Comparison of ENCODE assay signal across 17 mouse cellular contexts in genomic region chr11:49246523-49246922, GRCm38 (mm10). TPM values are rescaled to one million over a fixed set of nuclear protein-coding genes. Genes with fewer than 3 reads are reported as not detected.
A peak's percentile ranks its signal among the peaks of the same experiment; 100 is the strongest.
DNase-seq lines count a peak whose midpoint lies in the region; ATAC-seq lines count a peak whose summit lies in the region.
"Had no signal": no experiment of that assay in that cellular context is flagged by ENCODE, and none has a peak within 500 bp of the region (broad histone marks: within the 10 kb centered on the region; RNA-seq: fewer than 3 reads in every experiment).

No protein-coding gene starts in this region.

- 0 out of 2 replicates have a peak, but pooled peaks cover 4% of the 10 kb centered on the region for H3K36me3 ChIP-seq in hindbrain, embryonic 13.5 days
- no peaks in the 10 kb centered on the region for H3K36me3 ChIP-seq in hindbrain, embryonic 10.5 days
- H3K36me3 ChIP-seq in megakaryocyte, embryonic 14.5 days (replicated peaks; ENCODE audit: low read length): no peaks in the 10 kb centered on the region
- H3K36me3 ChIP-seq in intestine, embryonic 14.5 days (ENCODE audit: control insufficient read depth, insufficient read depth, low read length): no peaks in the 10 kb centered on the region
- H3K36me3 ChIP-seq in macrophage (ENCODE audit: inconsistent target): no peaks in the 10 kb centered on the region
- H3K36me3 ChIP-seq: limb, embryonic 12.5 days; neural tube, embryonic 15.5 days had no signal

- no peaks in the 10 kb centered on the region for H3K27me3 ChIP-seq in hindbrain, embryonic 13.5 days
- H3K27me3 ChIP-seq in hindbrain, embryonic 10.5 days (ENCODE audit: insufficient read depth, poor library complexity, severe bottlenecking): no peaks in the 10 kb centered on the region
- H3K27me3 ChIP-seq in megakaryocyte, embryonic 14.5 days (replicated peaks): no peaks in the 10 kb centered on the region
- H3K27me3 ChIP-seq in intestine, embryonic 14.5 days (replicated peaks; ENCODE audit: control insufficient read depth, insufficient read depth, low read length): no peaks in the 10 kb centered on the region
- H3K27me3 ChIP-seq: limb, embryonic 12.5 days; neural tube, embryonic 15.5 days; Patski had no signal

- H3K27ac ChIP-seq in hindbrain, embryonic 13.5 days: no peak overlapping the region
- H3K27ac ChIP-seq in hindbrain, embryonic 10.5 days: no peak overlapping the region
- H3K27ac ChIP-seq in intestine, embryonic 14.5 days (ENCODE audit: low read depth): no peak overlapping the region
- peak overlapping the region; percentile 90 for H3K27ac ChIP-seq in macrophage
- H3K27ac ChIP-seq: hindbrain, postnatal 0 days; neural tube, embryonic 15.5 days had no signal

- 91% methylated on average over 4 of the region's 4 CpGs for WGBS in hindbrain, embryonic 13.5 days
- 89% methylated on average over 4 of the region's 4 CpGs for WGBS in hindbrain, embryonic 10.5 days
- WGBS in intestine, embryonic 14.5 days: 74% methylated on average over 4 of the region's 4 CpGs
- WGBS in macrophage (ENCODE audit: missing documents): 62% methylated on average over 4 of the region's 4 CpGs

- no peak for ATAC-seq in hindbrain, embryonic 13.5 days (ENCODE audit: low FRiP score)
- no peak for ATAC-seq in megakaryocyte, adult 5-6 weeks (ENCODE audit: poor library complexity, severe bottlenecking)
- no peak for ATAC-seq in intestine, embryonic 14.5 days (replicated peaks; ENCODE audit: low FRiP score, low TSS enrichment, low read depth)
- ATAC-seq in activated CD4-positive, CD25-positive, alpha-beta regulatory T cell, adult 4 months: no peak
- ATAC-seq: hindbrain, postnatal 0 days; Patski had no signal

- peaks cover 68% of the 10 kb centered on the region for H3K4me1 ChIP-seq in hindbrain, embryonic 13.5 days (replicated peaks)
- peaks cover 66% of the 10 kb centered on the region for H3K4me1 ChIP-seq in hindbrain, embryonic 10.5 days (replicated peaks)
- peaks cover 86% of the 10 kb centered on the region for H3K4me1 ChIP-seq in megakaryocyte, embryonic 14.5 days
- peaks cover 60% of the 10 kb centered on the region for H3K4me1 ChIP-seq in intestine, embryonic 14.5 days (replicated peaks; ENCODE audit: control insufficient read depth, insufficient read depth, low read length)

- H3K4me2 ChIP-seq in hindbrain, embryonic 13.5 days: no peak overlapping the region
- peak overlapping the region; percentile 73 for H3K4me2 ChIP-seq in intestine, embryonic 14.5 days (ENCODE audit: low read length)
- H3K4me2 ChIP-seq: neural tube, embryonic 15.5 days had no signal

- 0 out of 2 replicates have a peak overlapping the region, but pooled peaks have one; percentile 49 for H3K9ac ChIP-seq in hindbrain, embryonic 13.5 days
- H3K9ac ChIP-seq in intestine, embryonic 14.5 days (ENCODE audit: low read length): no peak overlapping the region
- H3K9ac ChIP-seq: neural tube, embryonic 15.5 days had no signal

- no peak for DNase-seq in hindbrain, embryonic 10.5 days (ENCODE audit: low spot score)
- DNase-seq in intestine, embryonic 14.5 days (ENCODE audit: low spot score): no peak
- no peak for DNase-seq in urinary bladder, postnatal 14 days (ENCODE audit: low spot score)
- DNase-seq: adrenal gland, postnatal 10 days; cerebellum, adult 11 months; right cerebral cortex, adult 18-20 months had no signal

- peaks cover 43% of the 10 kb centered on the region for H3K79me2 ChIP-seq in macrophage (ENCODE audit: inconsistent target)

- H3K9me3 ChIP-seq in hindbrain, embryonic 13.5 days: no peaks in the 10 kb centered on the region
- H3K9me3 ChIP-seq in hindbrain, embryonic 10.5 days: no peaks in the 10 kb centered on the region
- no peaks in the 10 kb centered on the region for H3K9me3 ChIP-seq in megakaryocyte, embryonic 14.5 days
- H3K9me3 ChIP-seq in intestine, embryonic 14.5 days (ENCODE audit: control insufficient read depth, low read length): no peaks in the 10 kb centered on the region
- H3K9me3 ChIP-seq: limb, embryonic 12.5 days; neural tube, embryonic 15.5 days had no signal

- H3K4me3 ChIP-seq in hindbrain, embryonic 13.5 days: no peak overlapping the region
- no peak overlapping the region for H3K4me3 ChIP-seq in hindbrain, embryonic 10.5 days
- H3K4me3 ChIP-seq in megakaryocyte, embryonic 14.5 days (replicated peaks): peak overlapping the region; percentile 7
- no peak overlapping the region for H3K4me3 ChIP-seq in intestine, embryonic 14.5 days (ENCODE audit: low read depth, low read length)
- H3K4me3 ChIP-seq in macrophage (ENCODE audit: inconsistent target): peak overlapping the region; percentile 44; the same call in 1 of the 2 replicates
- H3K4me3 ChIP-seq: limb, embryonic 12.5 days; neural tube, embryonic 15.5 days had no signal

RNA-seq across cellular contexts. Expression of gene Mgat1, which starts 2.5 kb away (rescaled TPM):
- polyA plus RNA-seq in hindbrain, embryonic 13.5 days (2015; fragmentation: Nextera tagmentation; extraction: Ambion mirVana): 31.0 and 34.0 TPM in 2 replicates
- 39.9 and 43.2 TPM in 2 replicates for polyA plus RNA-seq in hindbrain, embryonic 10.5 days (2016; fragmentation: Nextera tagmentation; extraction: Ambion mirVana)
- polyA plus RNA-seq in megakaryocyte, embryonic 14.5 days (2012; ENCODE audit: insufficient read depth, low replicate concordance): 64.1 and 65.8 TPM in 2 replicates
- total RNA-seq in megakaryocyte, adult 5-6 weeks (2015): 33.6 and 36.0 TPM in 2 replicates
- total RNA-seq in megakaryocyte, adult 5-6 weeks (2017): 42.6 and 42.9 TPM in 2 replicates
- polyA plus RNA-seq in intestine, embryonic 14.5 days (2014; fragmentation: Nextera tagmentation; extraction: Ambion mirVana): 52.9 and 55.4 TPM in 2 replicates
- 100 to 1,000 TPM in 15 of 26 experiments, 10 to 100 TPM in 11; 45.4 to 224 (median 114) TPM for total RNA-seq in macrophage (2018; cell fraction: chromatin; rRNA removed)
- total RNA-seq in macrophage (2018; cell fraction: cytosol; rRNA removed): 100 to 1,000 TPM in 15 of 26 experiments, 10 to 100 TPM in 11; 59.2 to 141 (median 104) TPM
- total RNA-seq in macrophage (2018; cell fraction: nucleus; rRNA removed): 100 to 1,000 TPM in 25 of 26 experiments, 10 to 100 TPM in 1; 92.8 to 256 (median 179) TPM
- 43.2 to 95.3 TPM (median 69.7 TPM) in 3 replicates for polyA plus RNA-seq in macrophage (2018)
- polyA plus RNA-seq in activated CD4-positive, CD25-positive, alpha-beta regulatory T cell, adult 4 months (2017; shearing (Covaris generic)): 10 to 100 TPM; 55.3 to 85.9 TPM

RNA-seq across cellular contexts. Expression of gene Olfr1393, which starts 31.6 kb away (rescaled TPM):
- 0.22 TPM in 1 of 2 replicates, not detected in the other for polyA plus RNA-seq in hindbrain, embryonic 13.5 days (2015; fragmentation: Nextera tagmentation; extraction: Ambion mirVana)
- not detected in 2 replicates for polyA plus RNA-seq in hindbrain, embryonic 10.5 days (2016; fragmentation: Nextera tagmentation; extraction: Ambion mirVana)
- polyA plus RNA-seq in megakaryocyte, embryonic 14.5 days (2012; ENCODE audit: insufficient read depth, low replicate concordance): not detected in 2 replicates
- not detected in 2 replicates for total RNA-seq in megakaryocyte, adult 5-6 weeks (2015)
- total RNA-seq in megakaryocyte, adult 5-6 weeks (2017): not detected in 2 replicates
- 0.12 TPM in 1 of 2 replicates, not detected in the other for polyA plus RNA-seq in intestine, embryonic 14.5 days (2014; fragmentation: Nextera tagmentation; extraction: Ambion mirVana)
- total RNA-seq in macrophage (2018; cell fraction: chromatin; rRNA removed): 1 to 10 TPM in 10 of 26 experiments, under 1 TPM in 11, not detected in 5; 0.29 to 1.9 (median 0.99) TPM
- under 1 TPM in 11 of 26 experiments, not detected in 15; 0.04 to 0.20 (median 0.11) TPM for total RNA-seq in macrophage (2018; cell fraction: cytosol; rRNA removed)
- total RNA-seq in macrophage (2018; cell fraction: nucleus; rRNA removed): 1 to 10 TPM in 9 of 26 experiments, under 1 TPM in 16, not detected in 1; 0.17 to 2.3 (median 0.68) TPM
- polyA plus RNA-seq in macrophage (2018): not detected in 3 replicates
- not detected for polyA plus RNA-seq in activated CD4-positive, CD25-positive, alpha-beta regulatory T cell, adult 4 months (2017; shearing (Covaris generic))
- total RNA-seq: adrenal gland, postnatal 10 days; hindbrain, postnatal 0 days; layer of hippocampus, adult 8-10 months; megakaryocyte-erythroid progenitor cell, adult 5-6 weeks had no signal
- polyA plus RNA-seq: limb, embryonic 12.5 days; neural tube, embryonic 15.5 days had no signal

RNA-seq across cellular contexts. Expression of gene Olfr1392, which starts 38.6 kb away (rescaled TPM):
- not detected in 2 replicates for polyA plus RNA-seq in hindbrain, embryonic 13.5 days (2015; fragmentation: Nextera tagmentation; extraction: Ambion mirVana)
- 0.10 TPM in 1 of 2 replicates, not detected in the other for polyA plus RNA-seq in hindbrain, embryonic 10.5 days (2016; fragmentation: Nextera tagmentation; extraction: Ambion mirVana)
- polyA plus RNA-seq in megakaryocyte, embryonic 14.5 days (2012; ENCODE audit: insufficient read depth, low replicate concordance): not detected in 2 replicates
- total RNA-seq in megakaryocyte, adult 5-6 weeks (2015): 0.84 TPM in 1 of 2 replicates, not detected in the other
- total RNA-seq in megakaryocyte, adult 5-6 weeks (2017): not detected in 2 replicates
- not detected in 2 replicates for polyA plus RNA-seq in intestine, embryonic 14.5 days (2014; fragmentation: Nextera tagmentation; extraction: Ambion mirVana)
- under 1 TPM in 14 of 26 experiments, not detected in 12; 0.20 to 0.59 (median 0.38) TPM for total RNA-seq in macrophage (2018; cell fraction: chromatin; rRNA removed)
- under 1 TPM in 1 of 26 experiments, not detected in 25; 0.06 TPM for total RNA-seq in macrophage (2018; cell fraction: cytosol; rRNA removed)
- total RNA-seq in macrophage (2018; cell fraction: nucleus; rRNA removed): 1 to 10 TPM in 1 of 26 experiments, under 1 TPM in 13, not detected in 12; 0.12 to 1.3 (median 0.29) TPM
- polyA plus RNA-seq in macrophage (2018): 0.16 TPM in 1 of 3 replicates, not detected in the others
- polyA plus RNA-seq in activated CD4-positive, CD25-positive, alpha-beta regulatory T cell, adult 4 months (2017; shearing (Covaris generic)): not detected
- total RNA-seq: adrenal gland, postnatal 10 days; hindbrain, postnatal 0 days; layer of hippocampus, adult 8-10 months; megakaryocyte-erythroid progenitor cell, adult 5-6 weeks had no signal
- polyA plus RNA-seq: hindbrain, postnatal 0 days; neural tube, embryonic 15.5 days had no signal

RNA-seq across cellular contexts. Expression of gene Zfp62, which starts 43.4 kb away (rescaled TPM):
- 53.4 and 54.6 TPM in 2 replicates for polyA plus RNA-seq in hindbrain, embryonic 13.5 days (2015; fragmentation: Nextera tagmentation; extraction: Ambion mirVana)
- 28.7 and 43.2 TPM in 2 replicates for polyA plus RNA-seq in hindbrain, embryonic 10.5 days (2016; fragmentation: Nextera tagmentation; extraction: Ambion mirVana)
- polyA plus RNA-seq in megakaryocyte, embryonic 14.5 days (2012; ENCODE audit: insufficient read depth, low replicate concordance): 1.5 TPM in 1 of 2 replicates, not detected in the other
- 46.3 and 59.7 TPM in 2 replicates for total RNA-seq in megakaryocyte, adult 5-6 weeks (2015)
- 59.0 and 80.3 TPM in 2 replicates for total RNA-seq in megakaryocyte, adult 5-6 weeks (2017)
- polyA plus RNA-seq in intestine, embryonic 14.5 days (2014; fragmentation: Nextera tagmentation; extraction: Ambion mirVana): 34.5 and 39.6 TPM in 2 replicates
- 100 to 1,000 TPM; 129 to 309 (median 199) TPM for total RNA-seq in macrophage (2018; cell fraction: chromatin; rRNA removed)
- 10 to 100 TPM; 24.0 to 35.5 (median 29.5) TPM for total RNA-seq in macrophage (2018; cell fraction: cytosol; rRNA removed)
- total RNA-seq in macrophage (2018; cell fraction: nucleus; rRNA removed): 100 to 1,000 TPM in 24 of 26 experiments, 10 to 100 TPM in 2; 79.4 to 227 (median 142) TPM
- 20.8 to 33.5 TPM (median 22.4 TPM) in 3 replicates for polyA plus RNA-seq in macrophage (2018)
- polyA plus RNA-seq in activated CD4-positive, CD25-positive, alpha-beta regulatory T cell, adult 4 months (2017; shearing (Covaris generic)): 10 to 100 TPM; 47.9 to 54.3 TPM

RNA-seq across cellular contexts. Expression of gene Olfr10, which starts 58.0 kb away (rescaled TPM):
- polyA plus RNA-seq in hindbrain, embryonic 13.5 days (2015; fragmentation: Nextera tagmentation; extraction: Ambion mirVana): not detected in 2 replicates
- not detected in 2 replicates for polyA plus RNA-seq in hindbrain, embryonic 10.5 days (2016; fragmentation: Nextera tagmentation; extraction: Ambion mirVana)
- polyA plus RNA-seq in megakaryocyte, embryonic 14.5 days (2012; ENCODE audit: insufficient read depth, low replicate concordance): not detected in 2 replicates
- total RNA-seq in megakaryocyte, adult 5-6 weeks (2015): not detected in 2 replicates
- total RNA-seq in megakaryocyte, adult 5-6 weeks (2017): not detected in 2 replicates
- polyA plus RNA-seq in intestine, embryonic 14.5 days (2014; fragmentation: Nextera tagmentation; extraction: Ambion mirVana): not detected in 2 replicates
- total RNA-seq in macrophage (2018; cell fraction: chromatin; rRNA removed): not detected
- total RNA-seq in macrophage (2018; cell fraction: cytosol; rRNA removed): not detected
- not detected for total RNA-seq in macrophage (2018; cell fraction: nucleus; rRNA removed)
- polyA plus RNA-seq in macrophage (2018): not detected in 3 replicates
- polyA plus RNA-seq in activated CD4-positive, CD25-positive, alpha-beta regulatory T cell, adult 4 months (2017; shearing (Covaris generic)): not detected
- total RNA-seq: adrenal gland, postnatal 10 days; hindbrain, postnatal 0 days; layer of hippocampus, adult 8-10 months; megakaryocyte-erythroid progenitor cell, adult 5-6 weeks had no signal
- polyA plus RNA-seq: hindbrain, postnatal 0 days; limb, embryonic 12.5 days; neural tube, embryonic 15.5 days had no signal

Comparison
In these comparisons a context has a peak if more than half of its experiments do, and no peak if none do; other contexts are left out.
1. H3K4me3 ChIP-seq: peak in megakaryocyte, embryonic 14.5 days (single experiment) and macrophage (single experiment); none in hindbrain, embryonic 13.5 days (single experiment), hindbrain, embryonic 10.5 days (single experiment) and intestine, embryonic 14.5 days (single experiment).